Mouse (Mus musculus): Measurements from ENCODE around the gene Lmx1a. TPM values are rescaled to one million over a fixed set of nuclear protein-coding genes. Genes with fewer than 3 reads are reported as not detected.

The Lmx1a gene
- polyA plus RNA-seq (2014; fragmentation: Nextera tagmentation; extraction: Ambion mirVana): not detected in 2 replicates

GRCm38 (mm10) chr1:167689232-167689261, at the start of gene Lmx1a:
Lmx1a (plus strand) TSS chr1:167689237.
- Histone ChIP-seq H3K9me3 (ENCODE audit: control insufficient read depth, low read length) (peaks cover 3% of the 10 kb centered on the region; the same call in 1 of the 2 replicates), H3K36me3 (ENCODE audit: control insufficient read depth, insufficient read depth, low read length) (no peaks in the 10 kb centered on the region), H3K9ac (ENCODE audit: low read length) (peak within 1 kb of the TSS; percentile 50), H3K4me1 (ENCODE audit: control insufficient read depth in 2 of 2, insufficient read depth in 2 of 2, low read length in 2 of 2) (peaks cover 2 to 14% of the 10 kb centered on the region in 2 experiments; a peak in 3 of 4 replicates), H3K27ac (replicated peaks in 1 of 2; ENCODE audit: control insufficient read depth in 1 of 2, insufficient read depth in 1 of 2, low read depth in 2 of 2, low read length in 2 of 2) (no peak within 1 kb of the TSS), H3K27me3 (ENCODE audit: control insufficient read depth, insufficient read depth, low read length) (peaks cover 81% of the 10 kb centered on the region), H3K4me2 (ENCODE audit: low read length) (peak within 1 kb of the TSS; percentile 92), H3K4me3 (ENCODE audit: control insufficient read depth in 1 of 2, insufficient read depth in 1 of 2, low read depth in 1 of 2, low read length in 2 of 2) (peak within 1 kb of the TSS; percentile 46 to 50)
- ATAC-seq (ENCODE audit: insufficient number of reproducible peaks, insufficient read depth, low FRiP score, low read depth): no peak
- 0% methylated on average over 3 of the region's 3 CpGs for WGBS

- Histone ChIP-seq H3K4me1 (ENCODE audit: control insufficient read depth in 2 of 2, insufficient read depth in 2 of 2, low read length in 2 of 2) (no peaks in the 10 kb centered on the region; a peak in 1 of 4 replicates), H3K4me2 (ENCODE audit: low read length) (no peak overlapping the region), H3K36me3 (ENCODE audit: control insufficient read depth, insufficient read depth, low read length) (no peaks in the 10 kb centered on the region), H3K27me3 (ENCODE audit: control insufficient read depth, insufficient read depth, low read length) (peaks cover 26% of the 10 kb centered on the region), H3K9me3 (ENCODE audit: control insufficient read depth, low read length) (no peaks in the 10 kb centered on the region), H3K9ac (ENCODE audit: low read length) (no peak overlapping the region), H3K27ac (replicated peaks in 1 of 2; ENCODE audit: control insufficient read depth in 1 of 2, insufficient read depth in 1 of 2, low read depth in 2 of 2, low read length in 2 of 2) (no peak overlapping the region), H3K4me3 (ENCODE audit: control insufficient read depth in 1 of 2, insufficient read depth in 1 of 2, low read depth in 1 of 2, low read length in 2 of 2) (no peak overlapping the region)
- 16% methylated on average over 16 of the region's 16 CpGs for WGBS
- no peak for ATAC-seq (ENCODE audit: insufficient number of reproducible peaks, insufficient read depth, low FRiP score, low read depth)
These were observed 44.0 kb upstream of the Lmx1a start for GRCm38 (mm10) chr1:167644866-167645537.

- H3K27me3 ChIP-seq (ENCODE audit: control insufficient read depth, insufficient read depth, low read length): peaks cover 18% of the 10 kb centered on the region
- H3K9ac ChIP-seq (ENCODE audit: low read length): no peak overlapping the region
- no peak overlapping the region for H3K4me3 ChIP-seq (ENCODE audit: control insufficient read depth in 1 of 2, insufficient read depth in 1 of 2, low read depth in 1 of 2, low read length in 2 of 2)
- H3K9me3 ChIP-seq (ENCODE audit: control insufficient read depth, low read length): no peaks in the 10 kb centered on the region
- ATAC-seq (ENCODE audit: insufficient number of reproducible peaks, insufficient read depth, low FRiP score, low read depth): no peak
- H3K36me3 ChIP-seq (ENCODE audit: control insufficient read depth, insufficient read depth, low read length): no peaks in the 10 kb centered on the region
- no peak overlapping the region for H3K4me2 ChIP-seq (ENCODE audit: low read length)
- no peaks in the 10 kb centered on the region; a peak in 1 of 4 replicates for H3K4me1 ChIP-seq (ENCODE audit: control insufficient read depth in 2 of 2, insufficient read depth in 2 of 2, low read length in 2 of 2)
- H3K27ac ChIP-seq (replicated peaks in 1 of 2; ENCODE audit: control insufficient read depth in 1 of 2, insufficient read depth in 1 of 2, low read depth in 2 of 2, low read length in 2 of 2): no peak overlapping the region
- WGBS: 82% methylated on average over 3 of the region's 3 CpGs
These were observed 40.4 kb upstream of the Lmx1a start for GRCm38 (mm10) chr1:167648670-167649069.

GRCm38 (mm10) chr1:167649122-167649633, 39.9 kb upstream of the Lmx1a start:
- no peak overlapping the region for H3K4me2 ChIP-seq (ENCODE audit: low read length)
- 62% methylated on average over 11 of the region's 11 CpGs for WGBS
- H3K36me3 ChIP-seq (ENCODE audit: control insufficient read depth, insufficient read depth, low read length): no peaks in the 10 kb centered on the region
- H3K4me3 ChIP-seq (ENCODE audit: control insufficient read depth in 1 of 2, insufficient read depth in 1 of 2, low read depth in 1 of 2, low read length in 2 of 2): no peak overlapping the region
- peaks cover 14% of the 10 kb centered on the region for H3K27me3 ChIP-seq (ENCODE audit: control insufficient read depth, insufficient read depth, low read length)
- no peaks in the 10 kb centered on the region; a peak in 1 of 4 replicates for H3K4me1 ChIP-seq (ENCODE audit: control insufficient read depth in 2 of 2, insufficient read depth in 2 of 2, low read length in 2 of 2)
- no peak overlapping the region for H3K27ac ChIP-seq (replicated peaks in 1 of 2; ENCODE audit: control insufficient read depth in 1 of 2, insufficient read depth in 1 of 2, low read depth in 2 of 2, low read length in 2 of 2)
- H3K9me3 ChIP-seq (ENCODE audit: control insufficient read depth, low read length): no peaks in the 10 kb centered on the region
- no peak overlapping the region for H3K9ac ChIP-seq (ENCODE audit: low read length)
- no peak for ATAC-seq (ENCODE audit: insufficient number of reproducible peaks, insufficient read depth, low FRiP score, low read depth)

- 73% methylated on average over 2 of the region's 2 CpGs for WGBS
- H3K27ac ChIP-seq (replicated peaks in 1 of 2; ENCODE audit: control insufficient read depth in 1 of 2, insufficient read depth in 1 of 2, low read depth in 2 of 2, low read length in 2 of 2): no peak overlapping the region
- no peak overlapping the region for H3K4me3 ChIP-seq (ENCODE audit: control insufficient read depth in 1 of 2, insufficient read depth in 1 of 2, low read depth in 1 of 2, low read length in 2 of 2)
These were observed 36.7 kb upstream of the Lmx1a start for GRCm38 (mm10) chr1:167652336-167652735.

GRCm38 (mm10) chr1:167659065-167659464, 30.0 kb upstream of the Lmx1a start:
- H3K9me3 ChIP-seq (ENCODE audit: control insufficient read depth, low read length): no peaks in the 10 kb centered on the region
- H3K4me1 ChIP-seq (ENCODE audit: control insufficient read depth in 2 of 2, insufficient read depth in 2 of 2, low read length in 2 of 2): peaks cover 2 to 9% of the 10 kb centered on the region in 2 experiments; a peak in 1 of 4 replicates
- no peak overlapping the region for H3K4me2 ChIP-seq (ENCODE audit: low read length)
- WGBS: 93% methylated on average over 3 of the region's 3 CpGs
- H3K27me3 ChIP-seq (ENCODE audit: control insufficient read depth, insufficient read depth, low read length): peaks cover 31% of the 10 kb centered on the region
- H3K4me3 ChIP-seq (ENCODE audit: control insufficient read depth in 1 of 2, insufficient read depth in 1 of 2, low read depth in 1 of 2, low read length in 2 of 2): no peak overlapping the region
- no peaks in the 10 kb centered on the region for H3K36me3 ChIP-seq (ENCODE audit: control insufficient read depth, insufficient read depth, low read length)
- ATAC-seq (ENCODE audit: insufficient number of reproducible peaks, insufficient read depth, low FRiP score, low read depth): no peak
- no peak overlapping the region for H3K27ac ChIP-seq (replicated peaks in 1 of 2; ENCODE audit: control insufficient read depth in 1 of 2, insufficient read depth in 1 of 2, low read depth in 2 of 2, low read length in 2 of 2)
- no peak overlapping the region for H3K9ac ChIP-seq (ENCODE audit: low read length)

More at GRCm38 (mm10) chr1:167652336-167652735, 36.7 kb upstream of the Lmx1a start:
- H3K9me3 ChIP-seq (ENCODE audit: control insufficient read depth, low read length): no peaks in the 10 kb centered on the region
- H3K36me3 ChIP-seq (ENCODE audit: control insufficient read depth, insufficient read depth, low read length): no peaks in the 10 kb centered on the region
- H3K27me3 ChIP-seq (ENCODE audit: control insufficient read depth, insufficient read depth, low read length): 0 out of 2 replicates have a peak, but pooled peaks cover 5% of the 10 kb centered on the region
- H3K4me1 ChIP-seq (ENCODE audit: control insufficient read depth in 2 of 2, insufficient read depth in 2 of 2, low read length in 2 of 2): no peaks in the 10 kb centered on the region; a peak in 1 of 4 replicates
- H3K4me2 ChIP-seq (ENCODE audit: low read length): no peak overlapping the region
- H3K9ac ChIP-seq (ENCODE audit: low read length): no peak overlapping the region
- no peak for ATAC-seq (ENCODE audit: insufficient number of reproducible peaks, insufficient read depth, low FRiP score, low read depth)

- Histone ChIP-seq H3K9ac (ENCODE audit: low read length) (no peak overlapping the region), H3K4me1 (ENCODE audit: control insufficient read depth in 2 of 2, insufficient read depth in 2 of 2, low read length in 2 of 2) (peaks cover 2 to 9% of the 10 kb centered on the region in 2 experiments; a peak in 1 of 4 replicates), H3K36me3 (ENCODE audit: control insufficient read depth, insufficient read depth, low read length) (no peaks in the 10 kb centered on the region), H3K4me2 (ENCODE audit: low read length) (peak overlapping the region; percentile 59), H3K9me3 (ENCODE audit: control insufficient read depth, low read length) (no peaks in the 10 kb centered on the region), H3K27me3 (ENCODE audit: control insufficient read depth, insufficient read depth, low read length) (peaks cover 31% of the 10 kb centered on the region), H3K27ac (replicated peaks in 1 of 2; ENCODE audit: control insufficient read depth in 1 of 2, insufficient read depth in 1 of 2, low read depth in 2 of 2, low read length in 2 of 2) (no peak overlapping the region), H3K4me3 (ENCODE audit: control insufficient read depth in 1 of 2, insufficient read depth in 1 of 2, low read depth in 1 of 2, low read length in 2 of 2) (peak overlapping the region; percentile 5 to 26; a peak in 2 of 4 replicates)
- WGBS: 3% methylated on average over 21 of the region's 21 CpGs
- ATAC-seq (ENCODE audit: insufficient number of reproducible peaks, insufficient read depth, low FRiP score, low read depth): no peak
These were observed 28.4 kb upstream of the Lmx1a start for GRCm38 (mm10) chr1:167660521-167661101.
